Mouse (Mus musculus) small intestine, adult 2 months (tissue): ENCODE results near the gene Rapgef3. TPM values are rescaled to one million over a fixed set of nuclear protein-coding genes. Genes with fewer than 3 reads are reported as not detected.

ENCODE experiments used
- H3K27ac ChIP-seq: fragments of 200-500 bp; 2 replicates; pipeline ENCODE4 v1.5.1; 2012; ENCODE audit warnings: low read depth, low read length, control low read depth, inconsistent platforms; ENCODE audit not compliant: insufficient read depth
- H3K27me3 ChIP-seq: fragments of 200-500 bp; 2 replicates; pipeline ENCODE4 v1.6.1; 2012; ENCODE audit warnings: mild to moderate bottlenecking, moderate library complexity, low read length, inconsistent platforms; ENCODE audit not compliant: control insufficient read depth, insufficient read depth
- H3K36me3 ChIP-seq: fragments of 200-500 bp; 2 replicates; pipeline ENCODE4 v1.6.1; 2012; ENCODE audit warnings: mild to moderate bottlenecking, low read length, control low read depth, inconsistent platforms; ENCODE audit not compliant: control insufficient read depth, insufficient read depth
- H3K4me1 ChIP-seq: fragments of 200-500 bp; 2 replicates; pipeline ENCODE4 v1.6.1; 2012; ENCODE audit warnings: low read length, inconsistent platforms, mixed read lengths; ENCODE audit not compliant: control insufficient read depth, insufficient read depth, insufficient read length
- H3K4me3 ChIP-seq: fragments of 200-500 bp; 2 replicates; pipeline ENCODE4 v1.5.1; 2012; ENCODE audit warnings: low read depth, mild to moderate bottlenecking, control low read depth, inconsistent platforms, low read length, moderate library complexity
- CTCF ChIP-seq: fragments of 200-500 bp; IDR thresholded peaks from 2 replicates; pipeline ENCODE4 v1.5.1; 2012; ENCODE audit warnings: low read depth, mild to moderate bottlenecking, control low read depth, inconsistent platforms, low read length, moderate library complexity, mixed read lengths; ENCODE audit not compliant: insufficient replicate concordance, insufficient read length; ENCODE audit errors: extremely low read depth
- POLR2A ChIP-seq: fragments of 200-500 bp; IDR thresholded peaks from 2 replicates; pipeline ENCODE4 v1.6.1; 2012; ENCODE audit warnings: low read depth, mild to moderate bottlenecking, control low read depth, inconsistent platforms, low read length, moderate library complexity
- WGBS: fragments of 180-500 bp; shearing (Covaris S2); methylation state at CpG from one replicate; pipeline ENCODE4 v1.1.7; 2018; 5-methylcytosine and 5-hydroxymethylcytosine counted together
- polyA plus RNA-seq: library from polyadenylated mRNA; depleted of rRNA; stranded (reverse); fragments of >200 nt; gene quantifications from 2 replicates; pipeline ENCODE4 v1.2.3, GENCODE M21; 2012

Gene Rapgef3
- polyA plus RNA-seq, 1 experiment: 17.1 TPM

GRCm38 (mm10) chr15:97773108-97773507 lies 5.3 kb upstream of the Rapgef3 start:
- Histone ChIP-seq H3K4me3 (no peak overlapping the region), H3K36me3 (no peaks in the 10 kb centered on the region), H3K4me1 (peaks cover 5% of the 10 kb centered on the region), H3K27ac (0 out of 2 replicates have a peak overlapping the region, but pooled peaks have one; percentile 30), H3K27me3 (peaks cover 5% of the 10 kb centered on the region; the same call in 1 of the 2 replicates)
- no peak for TF ChIP-seq POLR2A
- TF ChIP-seq CTCF: no peak
- WGBS: 19% methylated on average over 5 of the region's 5 CpGs

- Histone ChIP-seq H3K4me1 (peaks cover 12% of the 10 kb centered on the region), H3K27me3 (peaks cover 21% of the 10 kb centered on the region), H3K4me3 (no peak overlapping the region), H3K36me3 (no peaks in the 10 kb centered on the region), H3K27ac (no peak overlapping the region)
- TF ChIP-seq CTCF: no peak
- 74% methylated on average over 8 of the region's 8 CpGs for WGBS
Observed at GRCm38 (mm10) chr15:97770280-97770679, 2.5 kb upstream of the Rapgef3 start.

- H3K36me3 ChIP-seq: no peaks in the 10 kb centered on the region
- peaks cover 21% of the 10 kb centered on the region for H3K27me3 ChIP-seq
- TF ChIP-seq POLR2A (no peak), CTCF (no peak)
- peak overlapping the region; percentile 70 for H3K4me3 ChIP-seq
- peak overlapping the region; percentile 59 for H3K27ac ChIP-seq
- peaks cover 12% of the 10 kb centered on the region for H3K4me1 ChIP-seq
- 3% methylated on average over 18 of the region's 18 CpGs for WGBS
Observed at GRCm38 (mm10) chr15:97768192-97768591, 420 bp upstream of the Rapgef3 start.

GRCm38 (mm10) chr15:97766594-97767279 lies 1.0 kb downstream of the Rapgef3 start:
- H3K4me1 ChIP-seq: peaks cover 9% of the 10 kb centered on the region
- TF ChIP-seq CTCF: no peak
- TF ChIP-seq POLR2A: no peak
- peak overlapping the region; percentile 63 for H3K27ac ChIP-seq
- peaks cover 21% of the 10 kb centered on the region for H3K27me3 ChIP-seq
- no peaks in the 10 kb centered on the region for H3K36me3 ChIP-seq
- WGBS: 20% methylated on average over 23 of the region's 23 CpGs
- H3K4me3 ChIP-seq: peak overlapping the region; percentile 70

- WGBS: 36% methylated on average over 8 of the region's 8 CpGs
- TF ChIP-seq POLR2A: no peak
- TF ChIP-seq CTCF: no peak
Observed at GRCm38 (mm10) chr15:97766194-97766593, 1.6 kb downstream of the Rapgef3 start.

GRCm38 (mm10) chr15:97765090-97765794 lies 2.5 kb downstream of the Rapgef3 start:
- peak overlapping the region; percentile 63 for H3K27ac ChIP-seq
- no peak for TF ChIP-seq CTCF
- no peak for TF ChIP-seq POLR2A
- 50% methylated on average over 13 of the region's 13 CpGs for WGBS
- H3K4me1 ChIP-seq: peaks cover 9% of the 10 kb centered on the region
- H3K4me3 ChIP-seq: peak overlapping the region; percentile 21
- peaks cover 21% of the 10 kb centered on the region for H3K27me3 ChIP-seq
- no peaks in the 10 kb centered on the region for H3K36me3 ChIP-seq

More at GRCm38 (mm10) chr15:97766194-97766593, 1.6 kb downstream of the Rapgef3 start:
- H3K27ac ChIP-seq: peak overlapping the region; percentile 63
- peak overlapping the region; percentile 70 for H3K4me3 ChIP-seq
- H3K4me1 ChIP-seq: peaks cover 9% of the 10 kb centered on the region
- no peaks in the 10 kb centered on the region for H3K36me3 ChIP-seq
- H3K27me3 ChIP-seq: peaks cover 21% of the 10 kb centered on the region

GRCm38 (mm10) chr15:97764532-97764931 lies 3.2 kb downstream of the Rapgef3 start:
- no peak for TF ChIP-seq CTCF
- TF ChIP-seq POLR2A: no peak

More at GRCm38 (mm10) chr15:97764532-97764931, 3.2 kb downstream of the Rapgef3 start:
- Histone ChIP-seq H3K36me3 (no peaks in the 10 kb centered on the region), H3K27ac (peak overlapping the region; percentile 35; the same call in 1 of the 2 replicates), H3K4me3 (no peak overlapping the region), H3K4me1 (peaks cover 9% of the 10 kb centered on the region), H3K27me3 (peaks cover 21% of the 10 kb centered on the region)
- WGBS: 46% methylated on average over 2 of the region's 2 CpGs
